15 mouse cellular contexts compared by ENCODE assay signal in genomic region chr11:83728757-83729432, GRCm38 (mm10). TPM values are rescaled to one million over a fixed set of nuclear protein-coding genes. Genes with fewer than 3 reads are reported as not detected.
DNase-seq lines count a peak whose midpoint lies in the region; ATAC-seq and TF ChIP-seq lines count a peak whose summit lies in the region.
"Had no signal": no experiment of that assay in that cellular context is flagged by ENCODE, and none has a peak within 500 bp of the region (broad histone marks: within the 10 kb centered on the region; RNA-seq: fewer than 3 reads in every experiment).

No protein-coding gene starts in this region.

- DNase-seq in kidney, adult 2 months = peak; percentile 14
- no peak for DNase-seq in kidney, adult 8-10 months
- DNase-seq in 3134 (ENCODE audit: extremely low read depth, insufficient read length, low spot score) = peak; percentile 61
- no peak for DNase-seq in urinary bladder, postnatal 36 days (ENCODE audit: low spot score in 2 of 2)
- DNase-seq: cerebellum, postnatal 25 days; thymus, adult 18-20 months had no signal

- ATAC-seq in common myeloid progenitor, adult 5-6 weeks (replicated peaks; ENCODE audit: low read depth, poor library complexity, severe bottlenecking) = peak; percentile 68
- ATAC-seq in frontal cortex, adult (ENCODE audit: low TSS enrichment) = no peak
- ATAC-seq: activated CD4-positive, CD25-positive, alpha-beta regulatory T cell, adult 4 months; midbrain, embryonic 16.5 days had no signal

- no peak overlapping the region for H3K4me3 ChIP-seq in kidney, adult 2 months (ENCODE audit: insufficient read depth, low read depth, low read length)
- H3K4me3 ChIP-seq in C2C12 (ENCODE audit: insufficient read depth, poor library complexity, severe bottlenecking) = no peak overlapping the region
- H3K4me3 ChIP-seq: hindbrain, embryonic 12.5 days; limb, embryonic 15.5 days had no signal

- WGBS in kidney, adult 2 months = 58% methylated on average over 3 of the region's 3 CpGs

- H3K79me2 ChIP-seq in C2C12 (ENCODE audit: control insufficient read depth, insufficient read depth) = no peaks in the 10 kb centered on the region

- H3K79me3 ChIP-seq in C2C12 (ENCODE audit: low read depth) = no peaks in the 10 kb centered on the region

- no peaks in the 10 kb centered on the region for H3K27me3 ChIP-seq in kidney, adult 2 months (replicated peaks; ENCODE audit: control insufficient read depth, insufficient read depth, low read length)
- H3K27me3 ChIP-seq in C2C12 (ENCODE audit: control insufficient read depth, insufficient read depth, insufficient read length) = no peaks in the 10 kb centered on the region
- H3K27me3 ChIP-seq: hindbrain, embryonic 12.5 days; limb, embryonic 15.5 days had no signal

- no peaks in the 10 kb centered on the region for H3K4me1 ChIP-seq in kidney, adult 2 months (ENCODE audit: control insufficient read depth, insufficient read depth, low read length)
- H3K4me1 ChIP-seq: hindbrain, embryonic 12.5 days; limb, embryonic 15.5 days had no signal

- no peak for TF ChIP-seq POLR2A in kidney, adult 2 months (IDR thresholded peaks at IDR 0.05; ENCODE audit: low read depth, low read length)

- H3K27ac ChIP-seq in kidney, adult 2 months (ENCODE audit: insufficient read depth, low read depth, low read length) = no peak overlapping the region
- H3K27ac ChIP-seq: hindbrain, embryonic 12.5 days; limb, embryonic 15.5 days had no signal

- TF ChIP-seq CTCF in kidney, adult 2 months (conservative IDR thresholded peaks at IDR 0.05; ENCODE audit: insufficient read depth, insufficient read length, low read depth, low read length) = peak; percentile 49
- no peak for TF ChIP-seq CTCF in C2C12 (IDR thresholded peaks at IDR 0.05; ENCODE audit: control insufficient read depth, insufficient read depth, insufficient read length)

- H3K36me3 ChIP-seq in kidney, adult 2 months (ENCODE audit: control insufficient read depth, insufficient read depth, low read length) = no peaks in the 10 kb centered on the region
- no peaks in the 10 kb centered on the region for H3K36me3 ChIP-seq in C2C12 (ENCODE audit: control insufficient read depth, insufficient read depth)
- H3K36me3 ChIP-seq: hindbrain, embryonic 12.5 days; limb, embryonic 15.5 days had no signal

- H3ac ChIP-seq in C2C12 (ENCODE audit: control insufficient read depth, insufficient read length, low read depth) = no peak overlapping the region

TF ChIP-seq in C2C12, 6 proteins besides CTCF, POLR2A, EP300 and RAD21:
- TF ChIP-seq MYOD1 (IDR thresholded peaks at IDR 0.05; ENCODE audit: control insufficient read depth, insufficient read length, low read depth) = no peak
- no peak for TF ChIP-seq MYOG (IDR thresholded peaks at IDR 0.05; ENCODE audit: control insufficient read depth, extremely low read depth, insufficient read length)
- no peak for TF ChIP-seq CEBPB (IDR thresholded peaks at IDR 0.05; ENCODE audit: low read depth)
- peak; percentile 48 for TF ChIP-seq FOSL1 (IDR thresholded peaks at IDR 0.05; ENCODE audit: insufficient read depth, low read length, poor library complexity, severe bottlenecking)
- no peak for TF ChIP-seq MAX (IDR thresholded peaks at IDR 0.05)
- no peak for TF ChIP-seq USF1 (IDR thresholded peaks at IDR 0.05; ENCODE audit: low read depth)

RNA-seq across cellular contexts. Expression of gene Wfdc21, which starts 17.8 kb away (rescaled TPM):
- 0.77 and 1.9 TPM in 2 replicates for polyA plus RNA-seq in kidney, adult 2 months (2012; rRNA removed)
- not detected for polyA plus RNA-seq in C2C12 (2012; fragmentation: generic; extraction: Trizol)
- total RNA-seq in common myeloid progenitor, adult 5-6 weeks (2017) = 16.8 and 17.2 TPM in 2 replicates
- total RNA-seq: layer of hippocampus, adult 18-20 months had no signal
- polyA plus RNA-seq: activated CD4-positive, CD25-positive, alpha-beta regulatory T cell, adult 4 months; hindbrain, embryonic 12.5 days; midbrain, embryonic 16.5 days had no signal

RNA-seq across cellular contexts. Expression of gene Wfdc18, which starts 20.1 kb away (rescaled TPM):
- not detected in 2 replicates for polyA plus RNA-seq in kidney, adult 2 months (2012; rRNA removed)
- not detected for polyA plus RNA-seq in C2C12 (2012; fragmentation: generic; extraction: Trizol)
- total RNA-seq in common myeloid progenitor, adult 5-6 weeks (2017) = not detected in 2 replicates
- total RNA-seq: granulocyte monocyte progenitor cell, adult 5-6 weeks had no signal
- polyA plus RNA-seq: activated CD4-positive, CD25-positive, alpha-beta regulatory T cell, adult 4 months; hindbrain, embryonic 12.5 days; midbrain, embryonic 16.5 days had no signal

RNA-seq across cellular contexts. Expression of gene Heatr6, which starts 24.6 kb away (rescaled TPM):
- polyA plus RNA-seq in kidney, adult 2 months (2012; rRNA removed) = 10.9 and 12.0 TPM in 2 replicates
- polyA plus RNA-seq in C2C12 (2012; fragmentation: generic; extraction: Trizol) = 10.2 TPM
- total RNA-seq in common myeloid progenitor, adult 5-6 weeks (2017) = 14.4 and 18.1 TPM in 2 replicates

RNA-seq across cellular contexts. Expression of gene Wfdc17, which starts 25.1 kb away (rescaled TPM):
- polyA plus RNA-seq in kidney, adult 2 months (2012; rRNA removed) = 2.6 and 4.4 TPM in 2 replicates
- not detected for polyA plus RNA-seq in C2C12 (2012; fragmentation: generic; extraction: Trizol)
- 12.7 and 16.2 TPM in 2 replicates for total RNA-seq in common myeloid progenitor, adult 5-6 weeks (2017)
- total RNA-seq: granulocyte monocyte progenitor cell, adult 5-6 weeks; layer of hippocampus, adult 18-20 months had no signal
- polyA plus RNA-seq: activated CD4-positive, CD25-positive, alpha-beta regulatory T cell, adult 4 months; midbrain, embryonic 16.5 days had no signal

Comparison
In these comparisons a context has a peak if more than half of its experiments do, and no peak if none do; other contexts are left out.
1. DNase-seq: peak in kidney, adult 2 months (single experiment) and 3134 (single experiment); none in kidney, adult 8-10 months (0 of 2) and urinary bladder, postnatal 36 days (0 of 2).